Mouse (Mus musculus) embryonic fibroblast, embryonic 13.5 days (primary cell): ENCODE data around the gene Thsd4. TPM values are rescaled to one million over a fixed set of nuclear protein-coding genes. Genes with fewer than 3 reads are reported as not detected.

Experiments used
- H3K27ac ChIP-seq: 2 replicates; pipeline ENCODE4 v1.5.1; 2012; ENCODE audit warnings: low read length, control low read depth, inconsistent platforms; ENCODE audit not compliant: insufficient read depth
- H3K4me1 ChIP-seq: 2 replicates; pipeline ENCODE4 v1.6.1; 2011; ENCODE audit warnings: low read length; ENCODE audit not compliant: control insufficient read depth, insufficient read depth
- H3K4me3 ChIP-seq: 2 replicates; pipeline ENCODE4 v1.5.1; 2011; ENCODE audit warnings: mild to moderate bottlenecking, control low read depth, low read length; ENCODE audit not compliant: insufficient read depth
- CTCF ChIP-seq: IDR thresholded peaks from 2 replicates; pipeline ENCODE4 v1.5.1; 2011; ENCODE audit warnings: mild to moderate bottlenecking, control low read depth, low read length, moderate library complexity, borderline replicate concordance; ENCODE audit not compliant: insufficient read depth
- POLR2A ChIP-seq: IDR thresholded peaks from 2 replicates; pipeline ENCODE4 v1.6.1; 2011; ENCODE audit warnings: low read depth, mild to moderate bottlenecking, control low read depth, low read length, moderate library complexity
- polyA plus RNA-seq: library from polyadenylated mRNA; stranded (reverse); fragments of >200 nt; gene quantifications from 2 replicates; pipeline ENCODE4 v1.2.4, GENCODE M21; 2011; ENCODE audit warnings: low read depth; ENCODE audit not compliant: missing spikeins, insufficient read length

Thsd4 gene
- polyA plus RNA-seq, 1 experiment, result 7.0 TPM

GRCm38 (mm10) chr9:60436246-60436645 is 85.6 kb downstream of the Thsd4 start:
- TF ChIP-seq POLR2A (no peak), CTCF (no peak)
- Histone ChIP-seq H3K4me1 (0 out of 2 replicates have a peak, but pooled peaks cover 4% of the 10 kb centered on the region), H3K27ac (no peak overlapping the region), H3K4me3 (no peak overlapping the region)

GRCm38 (mm10) chr9:60434093-60434492 is 87.8 kb downstream of the Thsd4 start:
- no peak for TF ChIP-seq POLR2A
- no peak for TF ChIP-seq CTCF
- H3K27ac ChIP-seq, result no peak overlapping the region
- no peak overlapping the region for H3K4me3 ChIP-seq
- H3K4me1 ChIP-seq, result no peaks in the 10 kb centered on the region

- no peaks in the 10 kb centered on the region for H3K4me1 ChIP-seq
- no peak overlapping the region for H3K4me3 ChIP-seq
- TF ChIP-seq POLR2A (no peak), CTCF (no peak)
- no peak overlapping the region for H3K27ac ChIP-seq
Measured at GRCm38 (mm10) chr9:60431924-60432323, 89.9 kb downstream of the Thsd4 start.

- Histone ChIP-seq H3K4me3 (no peak overlapping the region), H3K4me1 (no peaks in the 10 kb centered on the region), H3K27ac (no peak overlapping the region)
- TF ChIP-seq POLR2A, result no peak
- no peak for TF ChIP-seq CTCF
Measured at GRCm38 (mm10) chr9:60430017-60430416, 91.8 kb downstream of the Thsd4 start.

- H3K4me3 ChIP-seq, result no peak overlapping the region
- no peak overlapping the region for H3K27ac ChIP-seq
- no peak for TF ChIP-seq POLR2A
- no peak for TF ChIP-seq CTCF
- peaks cover 3% of the 10 kb centered on the region; the same call in 1 of the 2 replicates for H3K4me1 ChIP-seq
Measured at GRCm38 (mm10) chr9:60414076-60414755, 107.6 kb downstream of the Thsd4 start.

DNA sequence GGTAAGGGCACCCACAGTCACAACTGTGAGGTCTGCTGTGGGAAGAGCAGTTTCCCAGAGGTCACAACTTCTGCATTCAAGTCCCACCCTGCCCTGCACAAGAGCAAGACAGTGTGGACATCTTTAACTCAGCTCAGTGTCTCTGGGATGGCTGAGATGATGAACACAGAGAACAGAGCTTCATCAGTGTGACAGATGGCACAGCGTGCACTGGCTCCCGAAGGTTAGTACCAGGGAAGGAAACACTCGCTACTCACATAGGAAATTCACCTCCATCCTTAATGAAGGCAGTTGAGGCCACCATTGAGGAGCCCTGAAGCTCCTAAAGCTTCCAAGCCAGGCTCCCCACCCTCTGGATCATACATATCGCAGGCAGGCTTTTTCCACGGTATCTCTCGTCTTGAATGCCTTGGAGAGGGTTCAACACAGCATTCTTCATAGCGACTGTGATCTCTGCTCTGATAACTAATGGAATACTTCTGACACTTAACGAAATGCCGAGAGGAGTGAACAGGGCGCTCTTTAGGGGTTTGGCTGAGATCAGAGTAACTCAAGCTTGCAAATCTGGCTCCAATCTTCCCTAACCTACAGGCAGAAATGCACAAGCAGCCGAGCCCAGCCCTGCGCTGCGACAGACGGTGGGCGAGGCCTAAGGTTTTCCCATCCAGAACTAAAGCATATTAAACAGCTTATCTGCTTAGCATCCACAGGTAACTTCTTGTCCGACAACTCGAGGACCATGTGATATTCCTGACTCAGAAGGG is 110.8 kb downstream of the Thsd4 start:
- Histone ChIP-seq H3K27ac (no peak overlapping the region), H3K4me3 (no peak overlapping the region), H3K4me1 (peaks cover 7% of the 10 kb centered on the region)
- TF ChIP-seq POLR2A, result no peak
- no peak for TF ChIP-seq CTCF

DNA sequence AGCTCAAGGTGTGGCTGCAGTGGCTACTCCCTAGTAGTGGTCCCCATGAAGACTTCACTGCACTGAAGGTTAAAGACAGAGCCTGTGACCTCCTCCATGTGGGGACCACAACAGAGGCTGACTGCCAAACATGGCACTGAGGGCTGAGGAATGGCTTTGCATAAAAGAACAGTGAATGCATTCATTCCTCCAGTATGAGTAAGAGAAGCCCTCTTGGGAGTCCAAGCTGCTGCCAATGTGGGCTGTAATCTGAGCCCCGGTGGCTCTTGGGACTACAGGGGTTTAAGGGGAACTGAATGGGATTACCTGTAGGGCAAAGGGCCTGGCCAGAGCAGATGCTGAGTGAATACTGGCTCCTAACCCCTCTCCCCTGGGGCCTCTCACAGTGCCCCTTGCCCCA is 114.5 kb downstream of the Thsd4 start:
- no peak overlapping the region for H3K4me3 ChIP-seq
- peaks cover 4% of the 10 kb centered on the region; the same call in 1 of the 2 replicates for H3K4me1 ChIP-seq
- no peak overlapping the region for H3K27ac ChIP-seq
- TF ChIP-seq CTCF (no peak), POLR2A (no peak)

- H3K27ac ChIP-seq, result no peak overlapping the region
- H3K4me3 ChIP-seq, result no peak overlapping the region
- TF ChIP-seq POLR2A (no peak), CTCF (no peak)
- H3K4me1 ChIP-seq, result peaks cover 4% of the 10 kb centered on the region; the same call in 1 of the 2 replicates
Measured at GRCm38 (mm10) chr9:60405777-60406176, 116.1 kb downstream of the Thsd4 start.

DNA sequence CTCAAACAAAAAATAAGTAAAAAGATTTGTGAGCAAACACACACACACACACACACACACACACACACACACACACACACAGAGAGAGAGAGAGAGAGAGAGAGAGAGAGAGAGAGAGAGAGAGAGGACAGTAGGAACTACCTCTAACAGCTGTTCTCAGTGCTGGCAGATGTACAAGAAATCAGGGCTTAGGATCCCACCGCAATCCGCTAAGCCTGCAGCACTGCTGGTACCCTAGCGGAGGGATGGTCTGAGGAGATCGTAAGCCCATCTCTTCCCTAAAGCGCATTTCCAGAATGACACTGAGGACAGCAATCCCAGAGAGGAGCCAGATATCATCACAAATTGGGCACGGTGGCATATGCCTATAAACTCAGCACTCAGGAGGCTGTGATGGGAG is 119.2 kb downstream of the Thsd4 start:
- H3K27ac ChIP-seq, result no peak overlapping the region
- TF ChIP-seq CTCF (no peak), POLR2A (no peak)
- H3K4me3 ChIP-seq, result no peak overlapping the region
- peaks cover 4% of the 10 kb centered on the region; the same call in 1 of the 2 replicates for H3K4me1 ChIP-seq

GRCm38 (mm10) chr9:60400001-60400400 is 121.8 kb downstream of the Thsd4 start:
- Histone ChIP-seq H3K4me1 (no peaks in the 10 kb centered on the region), H3K4me3 (no peak overlapping the region), H3K27ac (no peak overlapping the region)
- TF ChIP-seq POLR2A (no peak), CTCF (no peak)
